Mouse (Mus musculus) liver, adult 2 months (tissue): Measurements from ENCODE around the gene Enkd1. TPM values are rescaled to one million over a fixed set of nuclear protein-coding genes. Genes with fewer than 3 reads are reported as not detected.
A peak's percentile ranks its signal among the peaks of the same experiment; 100 is the strongest.

Experiments
- DNase-seq: peaks from one replicate; pipeline ENCODE4 v3.0.0-alpha.2; 2011; ENCODE audit warnings: low read depth, low spot score; ENCODE audit errors: extremely low read depth
- H3K27ac ChIP-seq: fragments of 200-500 bp; replicated peaks from 2 replicates; pipeline ENCODE4 v1.5.1; 2012; ENCODE audit warnings: low read depth, mild to moderate bottlenecking, control low read depth, inconsistent platforms, low read length; ENCODE audit not compliant: insufficient read depth
- H3K27me3 ChIP-seq: fragments of 200-500 bp; 2 replicates; pipeline ENCODE4 v1.6.1; 2012; ENCODE audit warnings: mild to moderate bottlenecking, moderate library complexity, low read length, inconsistent platforms; ENCODE audit not compliant: control insufficient read depth, insufficient read depth
- H3K36me3 ChIP-seq: fragments of 200-500 bp; 2 replicates; pipeline ENCODE4 v1.6.1; 2012; ENCODE audit warnings: low read length, inconsistent platforms; ENCODE audit not compliant: control insufficient read depth, insufficient read depth
- H3K4me1 ChIP-seq: fragments of 200-500 bp; 2 replicates; pipeline ENCODE4 v1.6.1; 2011; ENCODE audit warnings: low read length; ENCODE audit not compliant: control insufficient read depth, insufficient read depth
- H3K4me3 ChIP-seq: fragments of 200-500 bp; 2 replicates; pipeline ENCODE4 v1.5.1; 2011; ENCODE audit warnings: low read depth, mild to moderate bottlenecking, control low read depth, low read length, moderate library complexity; ENCODE audit not compliant: insufficient read depth
- H3K79me2 ChIP-seq: fragments of 200-500 bp; 2 replicates; pipeline ENCODE4 v1.6.1; 2012; ENCODE audit warnings: inconsistent platforms, mild to moderate bottlenecking, low read length, moderate library complexity; ENCODE audit not compliant: control insufficient read depth, insufficient read depth
- H3K9ac ChIP-seq: fragments of 200-500 bp; 2 replicates; pipeline ENCODE4 v1.6.1; 2012; ENCODE audit warnings: low read depth, mild to moderate bottlenecking, control low read depth, inconsistent platforms, low read length
- CTCF ChIP-seq: fragments of 200-500 bp; IDR thresholded peaks from 2 replicates; pipeline ENCODE4 v1.5.1; 2011; ENCODE audit warnings: low read depth, low read length, control low read depth
- POLR2A ChIP-seq: fragments of 200-500 bp; IDR thresholded peaks from 2 replicates; pipeline ENCODE4 v1.6.1; 2011; ENCODE audit warnings: low read length, control low read depth; ENCODE audit not compliant: insufficient read depth; ENCODE audit errors: extremely low read depth
- WGBS: fragments of 180-500 bp; shearing (Covaris S2); methylation state at CpG from one replicate; pipeline ENCODE4 v1.1.7; 2018; 5-methylcytosine and 5-hydroxymethylcytosine counted together
- polyA plus RNA-seq: library from polyadenylated mRNA; depleted of rRNA; stranded (reverse); fragments of >200 nt; gene quantifications from 2 replicates; pipeline ENCODE4 v1.2.3, GENCODE M21; 2012
- total RNA-seq: library from RNA; depleted of rRNA; stranded (reverse); fragments of >200 nt; gene quantifications from 2 replicates; pipeline ENCODE4 v1.2.3, GENCODE M21; 2014

Gene Enkd1
- total and polyA plus RNA-seq, 2 experiments, result 0.62 TPM; not detected in 1

- TF ChIP-seq POLR2A (no peak), CTCF (no peak)
- H3K4me3 ChIP-seq, result no peak overlapping the region
- WGBS, result 89% methylated on average over 5 of the region's 5 CpGs
Measured at GRCm38 (mm10) chr8:105739216-105739615, 31.2 kb upstream of the Enkd1 start.

GRCm38 (mm10) chr8:105732186-105732585 lies 24.2 kb upstream of the Enkd1 start:
- Histone ChIP-seq H3K4me1 (no peaks in the 10 kb centered on the region), H3K9ac (no peak overlapping the region), H3K27ac (no peak overlapping the region), H3K36me3 (no peaks in the 10 kb centered on the region), H3K27me3 (no peaks in the 10 kb centered on the region), H3K79me2 (peaks cover 11% of the 10 kb centered on the region; the same call in 1 of the 2 replicates), H3K4me3 (no peak overlapping the region)
- DNase-seq, result no peak
- TF ChIP-seq CTCF (no peak), POLR2A (no peak)
- WGBS, result 96% methylated on average over 5 of the region's 5 CpGs

More at GRCm38 (mm10) chr8:105739216-105739615, 31.2 kb upstream of the Enkd1 start:
- no peak for DNase-seq
- Histone ChIP-seq H3K27me3 (no peaks in the 10 kb centered on the region), H3K79me2 (peaks cover 23% of the 10 kb centered on the region), H3K4me1 (peaks cover 6% of the 10 kb centered on the region; the same call in 1 of the 2 replicates), H3K36me3 (no peaks in the 10 kb centered on the region), H3K9ac (no peak overlapping the region), H3K27ac (no peak overlapping the region)

- 78% methylated on average over 18 of the region's 18 CpGs for WGBS
- no peak for DNase-seq
- no peaks in the 10 kb centered on the region for H3K27me3 ChIP-seq
- no peaks in the 10 kb centered on the region for H3K79me2 ChIP-seq
- peak overlapping the region; percentile 6 for H3K4me3 ChIP-seq
- no peaks in the 10 kb centered on the region; the same call in 1 of the 2 replicates for H3K36me3 ChIP-seq
- no peaks in the 10 kb centered on the region for H3K4me1 ChIP-seq
- TF ChIP-seq POLR2A (no peak), CTCF (no peak)
- H3K27ac ChIP-seq, result peak overlapping the region; percentile 50
- H3K9ac ChIP-seq, result peak overlapping the region; percentile 18; the same call in 1 of the 2 replicates
Measured at GRCm38 (mm10) chr8:105727397-105728124, 19.6 kb upstream of the Enkd1 start.

GRCm38 (mm10) chr8:105725726-105726125 lies 17.7 kb upstream of the Enkd1 start:
- 94% methylated on average over 5 of the region's 5 CpGs for WGBS
- H3K4me3 ChIP-seq, result no peak overlapping the region

GRCm38 (mm10) chr8:105722861-105723260 lies 14.9 kb upstream of the Enkd1 start:
- no peak overlapping the region for H3K27ac ChIP-seq
- no peak overlapping the region for H3K9ac ChIP-seq
- TF ChIP-seq POLR2A (no peak), CTCF (no peak)
- peaks cover 10% of the 10 kb centered on the region for H3K4me1 ChIP-seq
- no peaks in the 10 kb centered on the region for H3K79me2 ChIP-seq
- no peaks in the 10 kb centered on the region for H3K27me3 ChIP-seq
- WGBS, result 92% methylated on average over 9 of the region's 9 CpGs
- no peak for DNase-seq
- H3K36me3 ChIP-seq, result no peaks in the 10 kb centered on the region; the same call in 1 of the 2 replicates
- H3K4me3 ChIP-seq, result no peak overlapping the region

More at GRCm38 (mm10) chr8:105725726-105726125, 17.7 kb upstream of the Enkd1 start:
- Histone ChIP-seq H3K4me1 (no peaks in the 10 kb centered on the region), H3K36me3 (no peaks in the 10 kb centered on the region; the same call in 1 of the 2 replicates), H3K27me3 (no peaks in the 10 kb centered on the region), H3K79me2 (no peaks in the 10 kb centered on the region), H3K27ac (no peak overlapping the region), H3K9ac (no peak overlapping the region)
- DNase-seq, result no peak
- TF ChIP-seq POLR2A (no peak), CTCF (no peak)

- WGBS, result 16% methylated on average over 4 of the region's 4 CpGs
- H3K79me2 ChIP-seq, result no peaks in the 10 kb centered on the region
- TF ChIP-seq CTCF, result no peak
- TF ChIP-seq POLR2A, result no peak
- peaks cover 10% of the 10 kb centered on the region for H3K4me1 ChIP-seq
- H3K27me3 ChIP-seq, result no peaks in the 10 kb centered on the region
- no peaks in the 10 kb centered on the region; the same call in 1 of the 2 replicates for H3K36me3 ChIP-seq
- no peak overlapping the region for H3K4me3 ChIP-seq
- peak; percentile 70 for DNase-seq
- H3K9ac ChIP-seq, result no peak overlapping the region
- H3K27ac ChIP-seq, result peak overlapping the region; percentile 2; the same call in 1 of the 2 replicates
Measured at GRCm38 (mm10) chr8:105719637-105720036, 11.6 kb upstream of the Enkd1 start.
